Mouse (Mus musculus) kidney, postnatal 25 days (tissue): ENCODE results near the gene Ube2d1.

Experiments used
- DNase-seq, 2 experiments: peaks; one replicate each; pipeline ENCODE4 v3.0.0; 2021; ENCODE audit warnings: mixed read lengths in 2 of 2

The Ube2d1 gene

GRCm38 (mm10) chr10:71285126-71285580 is at the start of gene Ube2d1:
Gene Ube2d1 (minus strand): TSS chr10:71285262.
- peak; percentile 88 to 92 for DNase-seq

GRCm38 (mm10) chr10:71332859-71333258 is 47.8 kb upstream of the Ube2d1 start:
- peak in 1 of 2 experiments; percentile 31 for DNase-seq

- DNase-seq: peak; percentile 52 to 56
These were observed 47.3 kb upstream of the Ube2d1 start for GRCm38 (mm10) chr10:71332376-71332775.

- peak in 1 of 2 experiments; percentile 28 for DNase-seq
These were observed 46.8 kb upstream of the Ube2d1 start for GRCm38 (mm10) chr10:71331908-71332307.

- DNase-seq: peak in 1 of 2 experiments; percentile 31
These were observed 45.0 kb upstream of the Ube2d1 start for GRCm38 (mm10) chr10:71330070-71330469.

- DNase-seq: no peak
These were observed 44.2 kb upstream of the Ube2d1 start for GRCm38 (mm10) chr10:71329295-71329694.

GRCm38 (mm10) chr10:71328870-71329269 is 43.8 kb upstream of the Ube2d1 start:
- DNase-seq: no peak

GRCm38 (mm10) chr10:71328382-71328781 is 43.3 kb upstream of the Ube2d1 start:
- no peak for DNase-seq

GRCm38 (mm10) chr10:71327386-71327785 is 42.3 kb upstream of the Ube2d1 start:
- no peak for DNase-seq

- DNase-seq: peak; percentile 77
These were observed 41.7 kb upstream of the Ube2d1 start for GRCm38 (mm10) chr10:71326789-71327188.

- peak in 1 of 2 experiments; percentile 64 for DNase-seq
These were observed 41.1 kb upstream of the Ube2d1 start for GRCm38 (mm10) chr10:71326123-71326522.

GRCm38 (mm10) chr10:71323669-71324068 is 38.6 kb upstream of the Ube2d1 start:
- no peak for DNase-seq

GRCm38 (mm10) chr10:71316497-71316896 is 31.4 kb upstream of the Ube2d1 start:
- no peak for DNase-seq

GRCm38 (mm10) chr10:71316056-71316455 is 31.0 kb upstream of the Ube2d1 start:
- no peak for DNase-seq

- DNase-seq: no peak
These were observed 29.5 kb upstream of the Ube2d1 start for GRCm38 (mm10) chr10:71314596-71314995.

GRCm38 (mm10) chr10:71310288-71310687 is 25.2 kb upstream of the Ube2d1 start:
- no peak for DNase-seq

- no peak for DNase-seq
These were observed 23.1 kb upstream of the Ube2d1 start for GRCm38 (mm10) chr10:71308199-71308598.

GRCm38 (mm10) chr10:71306759-71307158 is 21.7 kb upstream of the Ube2d1 start:
- no peak for DNase-seq

- peak; percentile 52 to 72 for DNase-seq
These were observed 21.1 kb upstream of the Ube2d1 start for GRCm38 (mm10) chr10:71306190-71306589.

GRCm38 (mm10) chr10:71302490-71302889 is 17.4 kb upstream of the Ube2d1 start:
- peak in 1 of 2 experiments; percentile 57 for DNase-seq

- DNase-seq: no peak
These were observed 15.1 kb upstream of the Ube2d1 start for GRCm38 (mm10) chr10:71300161-71300560.

GRCm38 (mm10) chr10:71293245-71293644 is 8.2 kb upstream of the Ube2d1 start:
- DNase-seq: no peak

GRCm38 (mm10) chr10:71292254-71292653 is 7.2 kb upstream of the Ube2d1 start:
- no peak for DNase-seq

- no peak for DNase-seq
These were observed 6.7 kb upstream of the Ube2d1 start for GRCm38 (mm10) chr10:71291801-71292200.

- peak; percentile 65 to 83 for DNase-seq
These were observed 6.2 kb upstream of the Ube2d1 start for GRCm38 (mm10) chr10:71291179-71291661.
